Comparison of ENCODE assay signal across 10 mouse cellular contexts in genomic region chr13:94806315-94807179, GRCm38 (mm10). TPM values are rescaled to one million over a fixed set of nuclear protein-coding genes. Genes with fewer than 3 reads are reported as not detected.
A peak's percentile ranks its signal among the peaks of the same experiment; 100 is the strongest.
DNase-seq lines count a peak whose midpoint lies in the region; ATAC-seq and TF ChIP-seq lines count a peak whose summit lies in the region.
"Had no signal": no experiment of that assay in that cellular context is flagged by ENCODE, and none has a peak within 500 bp of the region (broad histone marks: within the 10 kb centered on the region; RNA-seq: fewer than 3 reads in every experiment).

No protein-coding gene starts in this region.

- H3K27ac ChIP-seq in liver, adult 2 months (replicated peaks; ENCODE audit: insufficient read depth, low read depth, low read length): no peak overlapping the region; the same call in 1 of the 2 replicates
- peak overlapping the region; percentile 28; the same call in 1 of the 2 replicates for H3K27ac ChIP-seq in intestine, postnatal 0 days (ENCODE audit: low read depth, low read length)
- no peak overlapping the region for H3K27ac ChIP-seq in forebrain, embryonic 13.5 days
- H3K27ac ChIP-seq: hindbrain, embryonic 15.5 days had no signal

- H3K4me2 ChIP-seq in intestine, postnatal 0 days (replicated peaks; ENCODE audit: low read depth): 0 out of 2 replicates have a peak overlapping the region, but pooled peaks have one; percentile 9
- no peak overlapping the region for H3K4me2 ChIP-seq in forebrain, embryonic 13.5 days
- H3K4me2 ChIP-seq: hindbrain, embryonic 15.5 days had no signal

- H3K27me3 ChIP-seq in liver, adult 2 months (ENCODE audit: control insufficient read depth, insufficient read depth, low read length): no peaks in the 10 kb centered on the region
- no peaks in the 10 kb centered on the region for H3K27me3 ChIP-seq in intestine, postnatal 0 days (replicated peaks; ENCODE audit: control insufficient read depth, insufficient read depth, low read length)
- no peaks in the 10 kb centered on the region for H3K27me3 ChIP-seq in forebrain, embryonic 13.5 days
- H3K27me3 ChIP-seq: hindbrain, embryonic 15.5 days had no signal

- WGBS in liver, adult 2 months: 6% methylated on average over 9 of the region's 9 CpGs
- WGBS in intestine, postnatal 0 days: 19% methylated on average over 9 of the region's 9 CpGs
- WGBS in forebrain, embryonic 13.5 days: 40% methylated on average over 9 of the region's 9 CpGs

- H3K9ac ChIP-seq in liver, adult 2 months (ENCODE audit: low read depth, low read length): no peak overlapping the region
- H3K9ac ChIP-seq in intestine, postnatal 0 days (ENCODE audit: low read depth, low read length): no peak overlapping the region
- H3K9ac ChIP-seq in forebrain, embryonic 13.5 days: no peak overlapping the region
- H3K9ac ChIP-seq: hindbrain, embryonic 15.5 days had no signal

- no peak for TF ChIP-seq POLR2A in liver, adult 2 months (IDR thresholded peaks at IDR 0.05; ENCODE audit: extremely low read depth, insufficient read depth, low read length)

- peak; percentile 59 for ATAC-seq in intestine, postnatal 0 days
- ATAC-seq in forebrain, embryonic 13.5 days: no peak

- peak; percentile 87 for DNase-seq in liver, adult 2 months (ENCODE audit: extremely low read depth, low read depth, low spot score)
- no peak for DNase-seq in liver
- peak; percentile 25 for DNase-seq in embryo, embryonic 10.5 days (ENCODE audit: low spot score)
- DNase-seq in mesoderm, embryonic 11.5 days (ENCODE audit: low read depth, low spot score): peak; percentile 17
- DNase-seq in left cerebral cortex, adult 11 months (ENCODE audit: low spot score): no peak
- DNase-seq: lung, postnatal 36 days; right cerebral cortex, adult 18-20 months had no signal

- no peak for TF ChIP-seq CTCF in liver, adult 2 months (IDR thresholded peaks at IDR 0.05; ENCODE audit: low read depth, low read length)
- no peak for TF ChIP-seq CTCF in intestine, postnatal 0 days (IDR thresholded peaks at IDR 0.05; ENCODE audit: low read depth)

- H3K9me3 ChIP-seq in intestine, postnatal 0 days (ENCODE audit: control insufficient read depth): no peaks in the 10 kb centered on the region
- H3K9me3 ChIP-seq in forebrain, embryonic 13.5 days (replicated peaks): no peaks in the 10 kb centered on the region
- H3K9me3 ChIP-seq: hindbrain, embryonic 15.5 days had no signal

- H3K36me3 ChIP-seq in liver, adult 2 months (ENCODE audit: control insufficient read depth, insufficient read depth, low read length): no peaks in the 10 kb centered on the region
- no peaks in the 10 kb centered on the region for H3K36me3 ChIP-seq in intestine, postnatal 0 days (ENCODE audit: control insufficient read depth, insufficient read depth)
- no peaks in the 10 kb centered on the region for H3K36me3 ChIP-seq in forebrain, embryonic 13.5 days (ENCODE audit: poor library complexity, severe bottlenecking)
- H3K36me3 ChIP-seq: hindbrain, embryonic 15.5 days had no signal

- H3K4me3 ChIP-seq in liver, adult 2 months (ENCODE audit: insufficient read depth, low read depth, low read length): no peak overlapping the region
- no peak overlapping the region for H3K4me3 ChIP-seq in intestine, postnatal 0 days (ENCODE audit: low read depth, low read length)
- H3K4me3 ChIP-seq in forebrain, embryonic 13.5 days: no peak overlapping the region
- H3K4me3 ChIP-seq: hindbrain, embryonic 15.5 days had no signal

- H3K79me2 ChIP-seq in liver, adult 2 months (ENCODE audit: control insufficient read depth, insufficient read depth, low read length): peaks cover 8% of the 10 kb centered on the region; the same call in 1 of the 2 replicates

- peaks cover 15% of the 10 kb centered on the region for H3K4me1 ChIP-seq in liver, adult 2 months (ENCODE audit: control insufficient read depth, insufficient read depth, low read length)
- 0 out of 2 replicates have a peak, but pooled peaks cover 2% of the 10 kb centered on the region for H3K4me1 ChIP-seq in intestine, postnatal 0 days (replicated peaks; ENCODE audit: control insufficient read depth, insufficient read depth, low read length)
- H3K4me1 ChIP-seq in forebrain, embryonic 13.5 days: peaks cover 21% of the 10 kb centered on the region; the same call in 1 of the 2 replicates

RNA-seq across cellular contexts. Expression of gene Tbca, which starts 17.8 kb away (rescaled TPM):
- total RNA-seq in liver, adult 2 months (2014; rRNA removed): 132 and 264 TPM in 2 replicates
- polyA plus RNA-seq in liver, adult 2 months (2012; rRNA removed): 7.1 and 10.9 TPM in 2 replicates
- 378 and 387 TPM in 2 replicates for polyA plus RNA-seq in intestine, postnatal 0 days (2015; fragmentation: Nextera tagmentation; extraction: Ambion mirVana)
- 280 and 307 TPM in 2 replicates for polyA plus RNA-seq in forebrain, embryonic 13.5 days (2015; fragmentation: Nextera tagmentation; extraction: Ambion mirVana)

Comparison
In these comparisons a context has a peak if more than half of its experiments do, and no peak if none do; other contexts are left out.
1. DNase-seq: peak in liver, adult 2 months (single experiment), embryo, embryonic 10.5 days (single experiment) and mesoderm, embryonic 11.5 days (single experiment); none in liver (single experiment) and left cerebral cortex, adult 11 months (single experiment).
2. RNA of gene Tbca, which starts 17.8 kb away (polyA plus RNA-seq): 378 to 387 TPM in intestine, postnatal 0 days and 280 to 307 TPM in forebrain, embryonic 13.5 days; 7.1 to 10.9 TPM in liver, adult 2 months; every median in the first group is over 10 times any median in the second.